Mouse (Mus musculus): ENCODE data around the gene Tmem185b.

DNA sequence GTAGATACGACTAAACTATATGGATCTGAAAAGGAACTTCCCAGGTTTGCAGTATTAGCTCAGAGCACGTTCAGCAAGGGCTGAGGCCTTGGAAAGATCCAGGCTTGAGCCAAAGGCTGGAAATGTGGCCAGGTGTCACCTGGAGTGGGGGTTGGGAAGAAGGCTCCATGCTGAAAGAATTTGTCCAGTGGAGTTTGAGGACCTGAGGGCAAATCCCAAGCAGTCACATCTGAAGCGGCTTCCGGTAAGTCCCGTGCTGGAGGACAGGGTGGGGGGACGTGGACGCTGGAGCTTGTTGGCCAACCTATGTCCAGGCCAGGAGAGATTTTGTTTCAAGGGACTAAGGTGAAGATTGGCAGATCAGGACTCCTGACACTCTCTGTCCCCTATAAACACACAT, 2.1 kb upstream of the Tmem185b start:
- TF ChIP-seq CTCF (conservative IDR thresholded peaks at IDR 0.05; ENCODE audit: low read length) (no peak), NANOG (IDR thresholded peaks at IDR 0.05; ENCODE audit: borderline replicate concordance, low read length) (no peak), POU5F1 (IDR thresholded peaks at IDR 0.05; ENCODE audit: borderline replicate concordance, low read length) (no peak)

All from E14TG2a.4 (cell line).